Mouse (Mus musculus) left cerebral cortex, postnatal 14 days (tissue): Measurements from ENCODE around the gene Serac1. TPM values are rescaled to one million over a fixed set of nuclear protein-coding genes. Genes with fewer than 3 reads are reported as not detected.

ENCODE experiments used
- DNase-seq, 2 experiments: peaks; one replicate each; pipeline ENCODE4 v3.0.0; 2021 to 2022; ENCODE audit warnings: low spot score in 2 of 2, mixed read lengths in 1 of 2
- intact Hi-C: fragments of 180-260 bp; cut with DNase I; formaldehyde crosslinking; loops from one replicate; pipeline ENCODE4 v1.15.1; 2025
- long read RNA-seq, 2 experiments: library from polyadenylated mRNA; stranded (forward); transcript quantifications; one replicate each; pipeline ENCODE4 v2.0.0; 2021
- total RNA-seq, 2 experiments: library from RNA; stranded (reverse); gene quantifications; 2 replicates each; pipeline ENCODE4 v1.2.3; 2021

Serac1 gene
- total RNA-seq, result 10 to 100 TPM; 15.5 to 16.3 TPM
- long read RNA-seq, experiment 1, full-length matches to known transcripts, result 2 of 9 reads
- long read RNA-seq, experiment 1, partial matches to known transcripts, result 0 of 9 reads
- long read RNA-seq, experiment 1, other reads (novel, unspliced or antisense), result 7 of 9 reads
- long read RNA-seq, experiment 2, full-length matches to known transcripts, result 10 of 13 reads
- long read RNA-seq, experiment 2, partial matches to known transcripts, result 1 of 13 reads
- long read RNA-seq, experiment 2, other reads (novel, unspliced or antisense), result 2 of 13 reads

- intact Hi-C loops, result no loop called here
- DNase-seq, result peak; percentile 97 to 99
Measured at GRCm38 (mm10) chr17:6079287-6080122, at the start of gene Serac1, which contains the start of gene Gtf2h5. Gene Serac1 (minus strand): TSS chr17:6079741. Gene Gtf2h5 (plus strand): TSS chr17:6079786.

GRCm38 (mm10) chr17:6128039-6128438, 48.5 kb upstream of the Serac1 start:
- DNase-seq, result no peak
- intact Hi-C loops, result no loop called here

GRCm38 (mm10) chr17:6125441-6125840, 45.9 kb upstream of the Serac1 start:
- intact Hi-C loops, result no loop called here
- no peak for DNase-seq

- DNase-seq, result peak in 1 of 2 experiments; percentile 23
Measured at GRCm38 (mm10) chr17:6123776-6124175, 44.2 kb upstream of the Serac1 start.

GRCm38 (mm10) chr17:6118861-6119260, 39.3 kb upstream of the Serac1 start:
- intact Hi-C loops, result no loop called here
- no peak for DNase-seq

More at GRCm38 (mm10) chr17:6123776-6124175, 44.2 kb upstream of the Serac1 start:
- intact Hi-C loops, result no loop called here

- intact Hi-C loops, result no loop called here
- DNase-seq, result no peak
Measured at GRCm38 (mm10) chr17:6117917-6118316, 38.4 kb upstream of the Serac1 start.

GRCm38 (mm10) chr17:6117148-6117725, 37.7 kb upstream of the Serac1 start:
- DNase-seq, result no peak
- intact Hi-C loops, result no loop called here

- intact Hi-C loops, result no loop called here
- DNase-seq, result no peak
Measured at GRCm38 (mm10) chr17:6115085-6115484, 35.5 kb upstream of the Serac1 start.

GRCm38 (mm10) chr17:6113653-6114052, 34.1 kb upstream of the Serac1 start:
- DNase-seq, result no peak
- intact Hi-C loops, result no loop called here

GRCm38 (mm10) chr17:6110956-6111355, 31.4 kb upstream of the Serac1 start:
- DNase-seq, result no peak
- intact Hi-C loops, result no loop called here

- intact Hi-C loops, result loop anchor here (5.0 kb wide), 1 partner anchor 74 kb away; no protein-coding TSS in a partner anchor
- no peak for DNase-seq
Measured at GRCm38 (mm10) chr17:6108175-6108574, 28.6 kb upstream of the Serac1 start.

GRCm38 (mm10) chr17:6107015-6107601, 27.6 kb upstream of the Serac1 start:
- intact Hi-C loops, result loop anchor here (5.0 kb wide), 1 partner anchor 75 kb away; no protein-coding TSS in a partner anchor

GRCm38 (mm10) chr17:6106361-6107014, 26.9 kb upstream of the Serac1 start, which contains the start of gene Tulp4:
Gene Tulp4 (plus strand): TSS chr17:6106437.
- intact Hi-C loops, result loop anchor here (5.0 kb wide), 1 partner anchor 76 kb away; no protein-coding TSS in a partner anchor
- DNase-seq, result peak; percentile 84 to 93

More at GRCm38 (mm10) chr17:6107015-6107601, 27.6 kb upstream of the Serac1 start:
- peak; percentile 39 to 47 for DNase-seq

- intact Hi-C loops, result no loop called here
- no peak for DNase-seq
Measured at GRCm38 (mm10) chr17:6103566-6103965, 24.0 kb upstream of the Serac1 start.

GRCm38 (mm10) chr17:6102287-6102686, 22.7 kb upstream of the Serac1 start:
- intact Hi-C loops, result no loop called here
- no peak for DNase-seq

GRCm38 (mm10) chr17:6097884-6098283, 18.3 kb upstream of the Serac1 start:
- DNase-seq, result peak; percentile 57 to 70
- intact Hi-C loops, result no loop called here

GRCm38 (mm10) chr17:6095579-6095978, 16.0 kb upstream of the Serac1 start:
- no peak for DNase-seq
- intact Hi-C loops, result no loop called here

GRCm38 (mm10) chr17:6091604-6092003, 12.1 kb upstream of the Serac1 start:
- intact Hi-C loops, result no loop called here
- DNase-seq, result no peak

GRCm38 (mm10) chr17:6083323-6083890, 3.9 kb upstream of the Serac1 start:
- intact Hi-C loops, result no loop called here
- DNase-seq, result no peak
